ENCODE assay signal across 10 mouse cellular contexts in the genomic region with DNA sequence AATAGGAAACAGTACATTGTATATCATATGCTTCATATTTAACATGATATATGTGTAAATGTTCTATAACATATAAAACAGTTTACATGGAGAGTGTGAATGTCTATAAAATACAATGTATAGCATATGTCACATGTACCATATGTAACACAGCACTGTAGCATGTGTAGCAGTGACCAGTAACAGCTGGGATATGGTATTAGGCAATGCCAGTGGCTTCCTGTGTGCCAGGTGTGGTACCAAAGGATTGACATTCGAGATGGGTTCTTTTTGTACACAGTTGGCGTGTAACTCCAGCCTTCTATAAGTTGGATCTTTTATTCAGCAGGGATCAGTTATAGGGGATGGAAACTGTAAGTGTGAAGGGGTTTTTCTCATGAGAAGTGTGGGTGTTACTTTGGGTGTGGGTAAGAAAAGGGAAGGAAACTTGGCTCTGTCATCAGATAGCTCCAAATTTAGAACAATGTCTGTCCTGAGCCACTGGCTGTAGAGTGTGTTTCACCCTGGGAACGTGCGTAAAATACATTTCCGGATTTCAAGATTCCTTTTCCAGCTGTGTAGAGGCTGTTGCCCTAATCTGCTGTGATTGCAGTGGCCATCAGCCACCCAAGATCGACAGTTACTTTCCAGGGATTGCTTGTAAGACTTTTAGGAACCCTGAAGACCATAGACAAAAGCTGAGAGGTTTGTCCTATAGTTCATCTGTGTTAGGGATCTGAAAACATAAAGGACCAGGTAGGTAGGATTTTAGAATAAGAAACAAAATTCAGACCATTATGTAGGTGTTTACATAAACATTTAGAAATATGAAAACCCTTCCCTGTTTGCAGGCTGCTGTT. TPM values are rescaled to one million over a fixed set of nuclear protein-coding genes. Genes with fewer than 3 reads are reported as not detected.
DNase-seq lines count a peak whose midpoint lies in the region; ATAC-seq and TF ChIP-seq lines count a peak whose summit lies in the region.
"Had no signal": no experiment of that assay in that cellular context is flagged by ENCODE, and none has a peak within 500 bp of the region (broad histone marks: within the 10 kb centered on the region; RNA-seq: fewer than 3 reads in every experiment).

No protein-coding gene starts in this region.

- no peaks in the 10 kb centered on the region for H3K9me3 ChIP-seq in heart, embryonic 13.5 days
- H3K9me3 ChIP-seq in lung, postnatal 0 days (ENCODE audit: low read length): no peaks in the 10 kb centered on the region

- H3K27me3 ChIP-seq in heart, embryonic 13.5 days (replicated peaks): no peaks in the 10 kb centered on the region
- no peaks in the 10 kb centered on the region for H3K27me3 ChIP-seq in lung, postnatal 0 days (replicated peaks; ENCODE audit: insufficient read depth, low read length)

- TF ChIP-seq CTCF in gastrocnemius, adult 2 months (IDR thresholded peaks at IDR 0.05): no peak
- no peak for TF ChIP-seq CTCF in lung, postnatal 0 days (IDR thresholded peaks at IDR 0.05)

- ATAC-seq in heart, embryonic 13.5 days (ENCODE audit: extremely low read depth, insufficient number of reproducible peaks, low FRiP score, low TSS enrichment): no peak
- ATAC-seq in lung, postnatal 0 days: peak; percentile 84

- peaks cover 6% of the 10 kb centered on the region; the same call in 1 of the 2 replicates for H3K36me3 ChIP-seq in heart, embryonic 13.5 days
- H3K36me3 ChIP-seq in lung, postnatal 0 days (ENCODE audit: insufficient read depth, low read length): no peaks in the 10 kb centered on the region

- WGBS in heart, embryonic 13.5 days: 50% methylated on average over 6 of the region's 6 CpGs
- WGBS in lung, postnatal 0 days: 51% methylated on average over 6 of the region's 6 CpGs

- H3K4me2 ChIP-seq in heart, embryonic 13.5 days: peak overlapping the region; percentile 5; the same call in 1 of the 2 replicates
- H3K4me2 ChIP-seq in lung, postnatal 0 days (replicated peaks; ENCODE audit: low read depth, low read length): peak overlapping the region; percentile 11; the same call in 1 of the 2 replicates

- DNase-seq in gastrocnemius, adult 2 months: no peak
- DNase-seq in gastrocnemius, postnatal 10 days: no peak
- peak; percentile 44 for DNase-seq in A20 (ENCODE audit: low read depth, low spot score)
- DNase-seq in lung, postnatal 0 days (ENCODE audit: low spot score): peak; percentile 90
- no peak for DNase-seq in left cerebral cortex, adult 18-20 months (ENCODE audit: low spot score in 2 of 2)
- no peak for DNase-seq in urinary bladder, postnatal 25 days (ENCODE audit: low spot score)
- no peak for DNase-seq in layer of hippocampus, postnatal 10 days (ENCODE audit: low spot score in 2 of 2)
- DNase-seq: layer of hippocampus, postnatal 36 days had no signal

- peak overlapping the region; percentile 89 for H3K27ac ChIP-seq in gastrocnemius, adult 2 months
- peak overlapping the region; percentile 61 for H3K27ac ChIP-seq in heart, embryonic 13.5 days (replicated peaks)
- peak overlapping the region; percentile 76 for H3K27ac ChIP-seq in lung, postnatal 0 days (ENCODE audit: low read length)

- H3K9ac ChIP-seq in heart, embryonic 13.5 days: peak overlapping the region; percentile 21; the same call in 1 of the 2 replicates
- no peak overlapping the region for H3K9ac ChIP-seq in lung, postnatal 0 days (replicated peaks; ENCODE audit: low read depth)

- peak overlapping the region; percentile 70 for H3K4me3 ChIP-seq in gastrocnemius, adult 2 months
- H3K4me3 ChIP-seq in heart, embryonic 13.5 days: no peak overlapping the region
- no peak overlapping the region for H3K4me3 ChIP-seq in lung, postnatal 0 days (ENCODE audit: low read depth, low read length)
- H3K4me3 ChIP-seq: erythroblast, embryonic 14.5 days had no signal

- intact Hi-C loops in gastrocnemius, adult 2 months (cut with DNase I): no loop called here

- H3K4me1 ChIP-seq in heart, embryonic 13.5 days: peaks cover 60% of the 10 kb centered on the region
- H3K4me1 ChIP-seq in lung, postnatal 0 days (ENCODE audit: insufficient read depth, low read depth, low read length): 0 out of 2 replicates have a peak, but pooled peaks cover 3% of the 10 kb centered on the region

- TF ChIP-seq EP300 in lung, postnatal 0 days (IDR thresholded peaks at IDR 0.05): peak; percentile 91

RNA-seq across cellular contexts. Expression of gene Rapgef1, which starts 29.7 kb away (rescaled TPM):
- total RNA-seq in gastrocnemius, adult 2 months (2021): 100 to 1,000 TPM; 135 to 139 TPM
- total RNA-seq in gastrocnemius, postnatal 10 days (2021): 10 to 100 TPM; 90.9 to 92.2 TPM
- 8.4 and 9.7 TPM in 2 replicates for polyA plus RNA-seq in heart, embryonic 13.5 days (2015; fragmentation: Nextera tagmentation; extraction: Ambion mirVana)
- 10.6 and 11.4 TPM in 2 replicates for polyA plus RNA-seq in lung, postnatal 0 days (2015; fragmentation: Nextera tagmentation; extraction: Ambion mirVana)
- total RNA-seq in left cerebral cortex, adult 18-20 months (2021): 100 to 1,000 TPM in 1 of 2 experiments, 10 to 100 TPM in 1; 91.4 to 100 TPM
- total RNA-seq in layer of hippocampus, postnatal 10 days (2021): 100 to 1,000 TPM; 119 to 123 TPM

Comparison
In these comparisons a context has a peak if more than half of its experiments do, and no peak if none do; other contexts are left out.
1. DNase-seq: peak in A20 (single experiment) and lung, postnatal 0 days (single experiment); none in gastrocnemius, adult 2 months (single experiment), gastrocnemius, postnatal 10 days (single experiment), left cerebral cortex, adult 18-20 months (0 of 2), urinary bladder, postnatal 25 days (single experiment) and layer of hippocampus, postnatal 10 days (0 of 2).
2. Peak in every context shown above with its lines, with median percentiles within 50 percentile points of each other: H3K27ac ChIP-seq.